Mouse (Mus musculus) liver, adult 2 months (tissue): Measurements from ENCODE around the gene Ankfn1.

Experiments
- CTCF ChIP-seq: fragments of 200-500 bp; IDR thresholded peaks from 2 replicates; pipeline ENCODE4 v1.5.1; 2011; ENCODE audit warnings: low read depth, low read length, control low read depth
- POLR2A ChIP-seq: fragments of 200-500 bp; IDR thresholded peaks from 2 replicates; pipeline ENCODE4 v1.6.1; 2011; ENCODE audit warnings: low read length, control low read depth; ENCODE audit not compliant: insufficient read depth; ENCODE audit errors: extremely low read depth

DNA sequence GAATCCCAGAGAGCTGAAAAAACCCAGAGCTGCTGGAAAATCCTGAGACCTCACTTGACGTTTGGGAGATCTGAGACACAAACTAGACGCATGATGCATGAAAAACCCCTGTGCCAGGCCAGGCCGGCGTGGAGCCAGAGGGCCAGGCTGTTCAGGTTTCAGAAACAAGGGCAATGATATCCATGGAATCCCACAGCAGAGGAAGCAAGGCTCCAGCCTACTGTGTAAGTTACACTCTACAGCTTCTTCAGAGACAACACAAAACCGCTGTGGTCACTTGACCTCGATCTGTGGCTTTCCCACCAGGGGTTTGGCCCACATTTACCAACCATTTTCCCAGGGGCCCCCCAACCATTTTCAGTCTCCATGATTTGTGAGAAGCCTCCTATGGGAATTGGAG lies 171.1 kb downstream of the Ankfn1 start:
- TF ChIP-seq CTCF (no peak), POLR2A (no peak)
